Mouse (Mus musculus) small intestine, adult 2 months (tissue): ENCODE data around the gene Xlr5a. TPM values are rescaled to one million over a fixed set of nuclear protein-coding genes. Genes with fewer than 3 reads are reported as not detected.
"Not testable (repeated sequence)": the region's sequence is repeated elsewhere in the genome, so short reads cannot be mapped to it uniquely, and the experiment has no call there.

Source experiments
- H3K27ac ChIP-seq: fragments of 200-500 bp; 2 replicates; pipeline ENCODE4 v1.5.1; 2012; ENCODE audit warnings: low read depth, low read length, control low read depth, inconsistent platforms; ENCODE audit not compliant: insufficient read depth
- H3K27me3 ChIP-seq: fragments of 200-500 bp; 2 replicates; pipeline ENCODE4 v1.6.1; 2012; ENCODE audit warnings: mild to moderate bottlenecking, moderate library complexity, low read length, inconsistent platforms; ENCODE audit not compliant: control insufficient read depth, insufficient read depth
- H3K36me3 ChIP-seq: fragments of 200-500 bp; 2 replicates; pipeline ENCODE4 v1.6.1; 2012; ENCODE audit warnings: mild to moderate bottlenecking, low read length, control low read depth, inconsistent platforms; ENCODE audit not compliant: control insufficient read depth, insufficient read depth
- H3K4me1 ChIP-seq: fragments of 200-500 bp; 2 replicates; pipeline ENCODE4 v1.6.1; 2012; ENCODE audit warnings: low read length, inconsistent platforms, mixed read lengths; ENCODE audit not compliant: control insufficient read depth, insufficient read depth, insufficient read length
- H3K4me3 ChIP-seq: fragments of 200-500 bp; 2 replicates; pipeline ENCODE4 v1.5.1; 2012; ENCODE audit warnings: low read depth, mild to moderate bottlenecking, control low read depth, inconsistent platforms, low read length, moderate library complexity
- CTCF ChIP-seq: fragments of 200-500 bp; IDR thresholded peaks from 2 replicates; pipeline ENCODE4 v1.5.1; 2012; ENCODE audit warnings: low read depth, mild to moderate bottlenecking, control low read depth, inconsistent platforms, low read length, moderate library complexity, mixed read lengths; ENCODE audit not compliant: insufficient replicate concordance, insufficient read length; ENCODE audit errors: extremely low read depth
- POLR2A ChIP-seq: fragments of 200-500 bp; IDR thresholded peaks from 2 replicates; pipeline ENCODE4 v1.6.1; 2012; ENCODE audit warnings: low read depth, mild to moderate bottlenecking, control low read depth, inconsistent platforms, low read length, moderate library complexity
- WGBS: fragments of 180-500 bp; shearing (Covaris S2); methylation state at CpG from one replicate; pipeline ENCODE4 v1.1.7; 2018; 5-methylcytosine and 5-hydroxymethylcytosine counted together
- polyA plus RNA-seq: library from polyadenylated mRNA; depleted of rRNA; stranded (reverse); fragments of >200 nt; gene quantifications from 2 replicates; pipeline ENCODE4 v1.2.3, GENCODE M21; 2012; rRNA removed

The Xlr5a gene
- not detected in 2 replicates for polyA plus RNA-seq

- WGBS, result 89% methylated on average over 16 of the region's 17 CpGs
- H3K4me1 ChIP-seq, result not testable (repeated sequence)
Observed at GRCm38 (mm10) chrX:73292876-73293275, at the start of gene Xlr5a, which contains the start of gene Xlr5c. Gene Xlr5a, minus strand, starts transcription at chrX:73292976. Gene Xlr5c, minus strand, starts transcription at chrX:73292976.

GRCm38 (mm10) chrX:73342483-73342895 is 49.7 kb upstream of the Xlr5a start, which contains the start of gene Zfp275:
Gene Zfp275, plus strand, starts transcription at chrX:73342621.
- WGBS, result 15% methylated on average over 36 of the region's 37 CpGs
- Histone ChIP-seq H3K27ac (peak within 1 kb of the TSS; percentile 53), H3K4me1 (no peaks in the 10 kb centered on the region), H3K4me3 (peak within 1 kb of the TSS; percentile 93), H3K36me3 (no peaks in the 10 kb centered on the region), H3K27me3 (no peaks in the 10 kb centered on the region)
- TF ChIP-seq POLR2A (peak; percentile 33; the same call in 1 of the 2 replicates), CTCF (no peak)

More at GRCm38 (mm10) chrX:73292876-73293275, at the start of gene Xlr5a, which contains the start of gene Xlr5c:
- not testable (repeated sequence) for H3K27ac ChIP-seq, H3K27me3 ChIP-seq, H3K36me3 ChIP-seq, H3K4me3 ChIP-seq

- no peak for TF ChIP-seq CTCF
- TF ChIP-seq POLR2A, result no peak
- Histone ChIP-seq H3K27ac (no peak overlapping the region), H3K36me3 (no peaks in the 10 kb centered on the region), H3K4me1 (no peaks in the 10 kb centered on the region), H3K27me3 (no peaks in the 10 kb centered on the region), H3K4me3 (peak overlapping the region; percentile 93; the same call in 1 of the 2 replicates)
- 53% methylated on average over 3 of the region's 3 CpGs for WGBS
Observed at GRCm38 (mm10) chrX:73342068-73342467, 49.3 kb upstream of the Xlr5a start.

DNA sequence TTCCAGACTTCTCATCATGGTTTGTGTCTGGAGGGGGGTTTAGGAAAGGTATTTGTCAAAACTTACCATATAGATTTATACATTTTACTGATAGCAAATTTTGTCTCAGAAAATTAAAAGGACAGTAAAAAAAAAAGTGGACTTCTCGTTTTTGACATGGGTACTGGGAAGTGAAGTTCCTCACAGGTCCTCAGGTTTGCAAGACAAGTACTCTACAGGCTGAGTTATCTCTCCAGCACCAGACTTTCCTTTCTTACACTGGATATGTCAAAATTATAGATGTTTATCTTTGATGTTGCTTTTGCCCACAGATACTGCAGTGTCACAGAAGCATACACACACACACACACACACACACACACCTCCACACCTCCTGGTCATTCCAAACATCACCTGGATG is 48.7 kb upstream of the Xlr5a start:
- Histone ChIP-seq H3K36me3 (no peaks in the 10 kb centered on the region), H3K4me1 (no peaks in the 10 kb centered on the region), H3K27ac (no peak overlapping the region), H3K4me3 (no peak overlapping the region), H3K27me3 (no peaks in the 10 kb centered on the region)
- 39% methylated on average over 1 of the region's 1 CpGs for WGBS
- TF ChIP-seq POLR2A (no peak), CTCF (no peak)

DNA sequence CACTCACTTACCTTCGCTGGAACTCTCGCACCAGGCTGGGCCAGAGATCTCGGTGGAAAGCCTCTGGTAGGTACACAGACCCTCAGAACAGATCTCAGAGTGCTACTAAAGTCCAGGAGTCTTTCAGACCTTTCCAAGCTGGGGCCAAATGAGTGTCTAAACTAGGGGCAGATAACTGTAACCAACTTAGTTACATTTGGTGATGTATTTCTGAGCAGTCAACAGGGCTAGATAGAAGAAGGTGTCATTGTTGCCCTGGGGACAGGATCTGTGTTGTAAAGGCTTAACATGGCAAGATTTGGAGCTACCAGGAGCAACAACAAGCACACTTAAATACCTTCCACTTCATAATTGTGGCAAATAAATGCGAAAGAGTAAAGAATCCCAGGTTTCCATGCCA is 44.0 kb upstream of the Xlr5a start, which contains the start of gene Gm45015:
TSS of gene Gm45015 (minus strand) at position 101 of the 400 bp plus-strand sequence.
- 89% methylated on average over 4 of the region's 4 CpGs for WGBS
- TF ChIP-seq POLR2A (no peak), CTCF (no peak)
- no peak within 1 kb of the TSS for H3K4me3 ChIP-seq
- no peaks in the 10 kb centered on the region for H3K27me3 ChIP-seq
- no peaks in the 10 kb centered on the region for H3K36me3 ChIP-seq
- H3K4me1 ChIP-seq, result no peaks in the 10 kb centered on the region
- H3K27ac ChIP-seq, result no peak within 1 kb of the TSS

DNA sequence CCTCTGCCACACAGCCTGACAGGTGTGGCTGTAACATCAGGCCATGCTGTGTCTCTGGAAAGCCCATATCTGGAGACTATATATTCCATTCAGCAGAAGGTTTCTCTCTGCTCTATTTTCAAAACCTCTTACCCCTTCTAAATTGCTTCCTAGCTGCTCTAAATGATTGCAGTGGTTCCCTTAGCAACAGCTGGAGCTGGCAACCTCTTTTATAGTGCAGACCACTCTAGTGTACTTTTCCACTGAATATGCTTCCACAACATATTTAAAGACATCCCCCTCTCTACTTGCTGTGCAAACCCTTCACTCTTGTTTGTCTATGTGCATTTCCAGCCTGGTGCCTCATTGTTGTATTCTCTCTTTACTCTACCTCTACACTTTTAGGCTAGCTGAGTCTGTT is 40.8 kb upstream of the Xlr5a start:
- Histone ChIP-seq H3K27me3 (no peaks in the 10 kb centered on the region), H3K4me1 (no peaks in the 10 kb centered on the region), H3K36me3 (no peaks in the 10 kb centered on the region), H3K27ac (no peak overlapping the region), H3K4me3 (no peak overlapping the region)
- TF ChIP-seq CTCF (no peak), POLR2A (no peak)

DNA sequence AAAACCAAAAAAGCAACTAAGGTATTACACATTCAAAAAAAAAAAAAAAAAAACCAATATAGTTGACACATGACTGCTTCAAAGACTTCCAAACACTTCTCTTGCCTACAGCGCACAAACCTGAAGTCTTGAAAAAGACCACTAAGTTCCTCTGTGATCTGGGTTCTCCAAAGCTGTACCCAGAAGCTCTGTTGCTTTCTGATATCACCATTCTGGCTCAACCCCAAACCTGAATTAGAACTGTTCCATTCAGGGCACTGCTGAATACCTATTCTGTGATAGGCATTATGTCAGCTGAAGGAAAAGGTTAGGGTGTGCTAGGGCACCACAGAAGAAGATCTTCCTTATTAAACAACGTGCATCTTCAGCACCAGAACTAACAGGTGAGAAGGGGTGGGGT is 34.4 kb upstream of the Xlr5a start:
- Histone ChIP-seq H3K27ac (no peak overlapping the region), H3K36me3 (no peaks in the 10 kb centered on the region), H3K4me1 (no peaks in the 10 kb centered on the region), H3K27me3 (no peaks in the 10 kb centered on the region), H3K4me3 (no peak overlapping the region)
- WGBS, result 63% methylated on average over 2 of the region's 2 CpGs
- TF ChIP-seq POLR2A, result no peak
- no peak for TF ChIP-seq CTCF

DNA sequence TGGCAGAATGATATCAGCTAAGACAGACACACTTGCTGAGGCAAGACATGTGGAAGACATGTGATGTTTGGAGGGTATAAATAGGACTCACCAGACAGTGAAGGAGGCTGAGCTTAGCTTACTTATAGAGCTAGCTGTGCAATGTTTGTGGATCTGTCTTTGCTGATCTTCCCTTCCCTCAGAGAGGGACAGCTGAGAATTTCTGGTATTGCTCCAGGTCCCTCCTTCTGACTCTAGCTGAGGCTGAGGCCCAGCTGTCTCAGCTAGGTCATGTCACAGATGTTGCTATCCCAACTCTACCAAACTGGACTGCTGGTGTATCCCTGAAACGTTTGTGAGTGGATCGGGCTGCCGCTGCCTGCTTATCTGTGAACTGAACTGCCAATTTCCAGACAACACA is 28.3 kb upstream of the Xlr5a start:
- H3K36me3 ChIP-seq, result no peaks in the 10 kb centered on the region
- H3K27me3 ChIP-seq, result no peaks in the 10 kb centered on the region
- 67% methylated on average over 3 of the region's 3 CpGs for WGBS
- no peaks in the 10 kb centered on the region for H3K4me1 ChIP-seq
- H3K27ac ChIP-seq, result no peak overlapping the region
- no peak overlapping the region for H3K4me3 ChIP-seq
- TF ChIP-seq CTCF, result no peak
- TF ChIP-seq POLR2A, result no peak
